Mouse (Mus musculus) heart, adult 10 weeks (tissue): Measurements from ENCODE around the gene Rac2. TPM values are rescaled to one million over a fixed set of nuclear protein-coding genes. Genes with fewer than 3 reads are reported as not detected.

Experiments used
- polyA plus RNA-seq: library from polyadenylated mRNA; stranded (reverse); fragments of 350-450 nt; fragmentation: Illumina TruSeq; extraction: RNeasy Lipid Tissue Mini Kit (QIAGEN cat#74804); gene quantifications from one replicate; pipeline ENCODE4 v1.2.3, GENCODE M21; 2014; ENCODE audit warnings: low read depth, low replicate concordance

Gene Rac2
- 1.8 TPM for polyA plus RNA-seq

GRCm38 (mm10) chr15:78572658-78573397 is at the start of gene Rac2:
TSS of gene Rac2 (minus strand) at chr15:78572783.

GRCm38 (mm10) chr15:78596914-78597313 is 24.3 kb upstream of the Rac2 start, which contains the start of gene Cyth4:
TSS of gene Cyth4 (plus strand) at chr15:78597047.

GRCm38 (mm10) chr15:78544561-78545001 is 28.0 kb downstream of the Rac2 start, which contains the start of gene Sstr3:
TSS of gene Sstr3 (minus strand) at chr15:78544685.

GRCm38 (mm10) chr15:78530671-78531450 is 41.7 kb downstream of the Rac2 start, which contains the start of gene C1qtnf6:
TSS of gene C1qtnf6 (minus strand) at chr15:78531416.

Other genes starting within 250 kb of the Rac2 start
- gene Csf2rb, start 247.0 kb downstream of the Rac2 start, polyA plus RNA-seq: 0.50 TPM
- gene Tex33, start 176.9 kb downstream of the Rac2 start, polyA plus RNA-seq: not detected
- 26.6 TPM for gene Tst, start 166.9 kb downstream of the Rac2 start, polyA plus RNA-seq
- 56.8 TPM for gene Mpst, start 166.4 kb downstream of the Rac2 start, polyA plus RNA-seq
- gene Kctd17, start 144.2 kb downstream of the Rac2 start, polyA plus RNA-seq: 24.6 TPM
- not detected for gene Tmprss6, start 104.1 kb downstream of the Rac2 start, polyA plus RNA-seq
- 0.21 TPM for gene Il2rb, start 77.5 kb downstream of the Rac2 start, polyA plus RNA-seq
- gene C1qtnf6, start 41.4 kb downstream of the Rac2 start, polyA plus RNA-seq: 10.5 TPM
- gene Sstr3, start 28.1 kb downstream of the Rac2 start, polyA plus RNA-seq: not detected
- gene Cyth4, start 24.3 kb upstream of the Rac2 start, polyA plus RNA-seq: 8.0 TPM
- 0.37 TPM for gene Elfn2, start 146.0 kb upstream of the Rac2 start, polyA plus RNA-seq
- 7.1 TPM for gene Mfng, start 200.7 kb upstream of the Rac2 start, polyA plus RNA-seq
- gene Card10, start 230.3 kb upstream of the Rac2 start, polyA plus RNA-seq: 15.5 TPM